Mouse (Mus musculus): ENCODE measurements around the gene Nhp2. TPM values are rescaled to one million over a fixed set of nuclear protein-coding genes. Genes with fewer than 3 reads are reported as not detected.
"Not testable (repeated sequence)": the region's sequence is repeated elsewhere in the genome, so short reads cannot be mapped to it uniquely, and the experiment has no call there.

Gene Nhp2
- total RNA-seq, 2 experiments from 2014 or later: 60.2 to 60.4 TPM

DNA sequence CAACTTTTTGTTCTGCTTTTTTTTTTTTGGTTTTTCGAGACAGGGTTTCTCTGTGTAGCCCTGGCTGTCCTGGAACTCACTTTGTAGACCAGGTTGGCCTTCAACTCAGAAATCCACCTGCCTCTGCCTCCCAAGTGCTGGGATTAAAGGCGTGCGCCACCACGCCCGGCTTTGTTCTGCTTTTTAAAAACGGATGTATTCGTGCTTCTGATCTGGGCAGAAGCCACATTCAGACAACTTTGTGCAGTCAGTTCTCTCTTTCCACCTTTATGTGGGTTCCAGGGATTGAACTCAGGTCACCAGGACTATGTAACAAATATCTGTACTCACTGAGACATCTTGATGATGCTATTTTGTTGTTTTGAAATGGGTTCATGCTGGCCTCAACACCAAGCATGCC, 13.7 kb downstream of the Nhp2 start:
- DNase-seq; intact Hi-C loops (cut with DNase I): not testable (repeated sequence)

DNA sequence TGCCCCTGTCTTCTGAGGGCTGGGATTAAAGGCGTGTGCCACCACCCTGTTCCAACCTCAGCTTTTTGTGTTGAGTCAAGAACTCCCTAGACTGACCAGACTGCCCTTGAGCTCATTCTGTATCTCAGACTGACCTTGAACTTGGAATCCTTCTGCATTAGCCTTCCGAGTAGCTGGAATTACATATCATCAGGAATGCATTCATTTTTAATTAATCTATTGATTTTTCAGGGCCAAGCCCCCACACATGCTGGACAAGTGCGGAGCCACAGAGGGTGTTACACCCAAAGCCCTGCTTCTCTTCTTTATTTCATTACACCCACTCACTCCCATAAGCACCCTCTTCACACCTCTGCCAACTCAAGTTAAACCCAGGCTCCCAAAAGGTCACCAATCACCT, 14.2 kb downstream of the Nhp2 start:
- DNase-seq: no peak
- intact Hi-C loops (cut with DNase I): no loop called here

- no peak for DNase-seq
- intact Hi-C loops (cut with DNase I): no loop called here
Measured at GRCm38 (mm10) chr11:51635127-51635524, 15.6 kb downstream of the Nhp2 start.

- peak; percentile 88 for DNase-seq
- intact Hi-C loops (cut with DNase I): no loop called here
Measured at GRCm38 (mm10) chr11:51635525-51636322, 16.2 kb downstream of the Nhp2 start, which contains the start of gene Rmnd5b. Gene Rmnd5b, minus strand, starts transcription at chr11:51635896.

GRCm38 (mm10) chr11:51636323-51636684, 16.8 kb downstream of the Nhp2 start:
- peak; percentile 54 for DNase-seq
- intact Hi-C loops (cut with DNase I): no loop called here

DNA sequence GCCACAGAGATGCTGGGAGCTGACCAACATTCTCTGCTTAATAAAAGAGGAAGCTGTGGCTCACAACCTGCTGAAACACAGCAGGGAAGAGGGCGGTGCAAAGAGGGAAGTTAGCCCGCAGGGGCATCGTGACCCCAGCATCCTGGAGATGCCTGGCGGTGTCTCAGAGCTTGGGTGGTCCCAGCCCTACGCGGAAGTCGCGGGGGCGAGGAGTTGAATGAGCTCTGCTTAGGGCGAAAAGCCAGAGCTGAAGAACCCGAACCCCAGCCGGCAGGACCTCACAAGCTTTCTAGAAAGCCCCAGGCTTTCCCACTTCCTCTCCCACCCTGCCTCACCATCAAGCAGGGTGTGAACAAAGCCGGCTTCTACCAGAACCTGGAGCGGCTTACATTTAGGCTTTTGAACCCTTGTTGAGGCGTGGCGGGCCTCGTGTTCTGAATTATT, 18.5 kb downstream of the Nhp2 start:
- intact Hi-C loops (cut with DNase I): no loop called here
- peak; percentile 48 for DNase-seq

GRCm38 (mm10) chr11:51638497-51638896, 19.0 kb downstream of the Nhp2 start:
- intact Hi-C loops (cut with DNase I): no loop called here

DNA sequence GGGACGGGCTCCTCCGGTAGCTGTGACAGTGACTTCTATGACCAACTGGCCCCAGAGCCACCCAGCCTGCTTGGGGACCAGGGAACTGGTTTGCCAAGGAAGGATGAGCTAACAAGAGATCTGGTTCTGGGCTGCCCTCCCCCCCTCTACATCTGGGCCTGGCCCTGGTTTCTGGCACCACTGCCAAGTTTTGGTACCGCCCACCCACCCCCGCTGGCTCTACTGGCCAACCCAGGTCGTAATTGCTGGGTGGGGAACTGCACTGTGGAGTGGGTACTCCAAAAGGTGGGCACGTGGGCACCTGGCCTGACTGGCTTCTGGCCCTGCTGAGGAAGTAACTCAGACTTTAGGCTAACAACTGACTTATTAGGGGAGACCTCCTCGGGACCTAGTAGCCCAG, 21.2 kb downstream of the Nhp2 start:
- intact Hi-C loops (cut with DNase I): no loop called here
- peak; percentile 58 for DNase-seq

More at GRCm38 (mm10) chr11:51638497-51638896, 19.0 kb downstream of the Nhp2 start:
- no peak for DNase-seq

GRCm38 (mm10) chr11:51643202-51643601, 23.7 kb downstream of the Nhp2 start:
- no peak for DNase-seq
- intact Hi-C loops (cut with DNase I): no loop called here

DNA sequence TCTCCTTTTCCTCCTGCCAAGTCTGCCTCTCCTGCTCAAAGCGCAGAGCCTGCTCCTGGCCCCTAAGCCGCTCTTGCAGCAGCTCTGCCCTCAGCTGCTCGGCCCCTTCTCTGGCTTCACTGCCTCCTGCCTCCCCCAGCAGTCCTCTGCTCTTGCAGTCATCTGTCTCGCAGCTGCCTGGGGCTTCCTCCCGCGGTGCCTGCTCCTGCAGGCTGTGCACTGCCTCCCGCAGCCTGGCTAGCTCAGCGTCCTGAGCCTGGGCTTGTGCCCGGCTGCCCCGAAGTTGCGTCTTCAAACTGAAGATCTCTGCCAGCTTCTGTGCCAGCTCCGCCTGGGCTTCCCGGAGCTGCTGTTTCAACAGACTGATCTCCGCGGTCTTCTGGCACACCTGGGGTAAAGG, 24.2 kb downstream of the Nhp2 start:
- DNase-seq: peak; percentile 89
- intact Hi-C loops (cut with DNase I): no loop called here

DNA sequence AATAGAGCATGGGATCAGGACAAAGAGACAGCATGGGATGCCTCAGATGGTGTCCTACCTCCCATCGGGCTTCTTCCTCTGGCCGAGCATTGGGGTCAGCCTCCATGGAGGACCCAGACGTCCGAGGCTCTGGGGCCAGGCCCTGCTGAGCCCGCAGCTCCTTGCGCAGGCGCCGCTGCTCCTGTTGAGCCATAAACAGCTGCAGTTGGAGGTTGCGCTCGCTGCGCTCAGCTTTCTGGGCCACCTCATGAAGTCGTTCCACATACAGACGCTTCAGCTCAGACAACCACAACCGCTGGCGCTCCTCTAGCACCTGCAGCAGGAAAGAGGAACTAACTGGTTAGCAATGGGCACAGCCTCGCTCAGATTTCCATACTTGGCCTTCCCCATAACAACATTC, 24.7 kb downstream of the Nhp2 start:
- peak; percentile 24 for DNase-seq
- intact Hi-C loops (cut with DNase I): no loop called here

DNA sequence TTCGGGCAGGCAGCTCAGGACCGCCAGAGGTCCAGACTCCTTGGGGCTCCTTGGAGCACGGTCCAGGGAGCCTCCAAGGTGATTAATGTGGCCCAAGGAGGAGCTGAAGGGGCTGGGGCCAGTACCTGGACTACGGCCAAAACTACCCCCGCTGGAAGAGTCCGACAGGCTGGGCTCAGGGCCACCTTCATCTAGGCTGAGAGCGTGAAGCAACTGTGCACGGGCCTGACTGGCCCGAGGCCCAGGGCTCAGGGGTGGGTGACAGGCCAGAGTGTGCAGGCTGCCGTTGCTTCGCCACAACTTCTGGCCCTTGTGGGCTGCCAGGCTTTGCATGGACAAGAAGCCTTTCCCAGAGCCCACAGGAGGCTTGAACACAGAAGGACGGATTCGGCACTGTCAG, 25.8 kb downstream of the Nhp2 start:
- DNase-seq: peak; percentile 90
- intact Hi-C loops (cut with DNase I): no loop called here

DNA sequence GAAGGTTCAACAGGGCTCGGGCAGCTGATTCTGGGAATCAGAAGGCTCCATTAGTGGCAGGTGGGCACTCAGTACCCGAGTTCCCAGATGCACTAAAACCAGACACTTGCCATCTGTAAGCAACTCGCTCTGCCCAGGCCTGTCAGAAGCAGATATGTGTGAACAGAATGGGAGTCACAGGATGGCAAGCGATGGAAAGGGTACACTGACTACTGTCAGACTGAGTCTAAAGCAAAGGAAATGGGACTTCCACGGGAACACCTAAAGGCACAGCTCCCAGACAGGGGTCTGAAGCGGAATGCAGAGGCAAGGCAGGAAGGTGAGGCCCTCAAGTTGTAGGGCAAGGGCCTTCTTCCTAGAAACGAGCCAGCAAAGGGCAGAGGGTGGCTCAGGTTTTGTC, 26.7 kb downstream of the Nhp2 start:
- intact Hi-C loops (cut with DNase I): no loop called here
- peak; percentile 38 for DNase-seq

- no peak for DNase-seq
- intact Hi-C loops (cut with DNase I): no loop called here
Measured at GRCm38 (mm10) chr11:51646751-51647667, 27.5 kb downstream of the Nhp2 start.

DNA sequence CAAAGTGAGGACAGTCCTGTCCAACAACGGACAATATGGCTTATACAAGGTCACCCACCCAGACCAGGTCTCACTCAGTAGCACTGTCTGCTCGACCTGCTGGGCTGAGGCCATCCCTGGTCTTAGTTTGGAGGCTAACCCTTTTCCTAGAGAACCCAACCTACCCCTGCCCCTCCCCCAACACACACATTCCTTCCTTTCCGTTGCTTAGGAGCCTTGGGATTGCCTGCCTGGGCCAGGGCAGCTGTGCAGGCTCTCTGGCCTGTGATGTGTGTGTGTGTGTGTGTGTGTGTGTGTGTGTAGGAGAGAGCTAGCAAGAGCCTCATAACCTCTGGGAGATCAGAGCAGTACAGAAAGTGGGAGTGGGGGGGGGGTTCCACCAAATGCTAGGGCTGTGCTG, 29.0 kb downstream of the Nhp2 start:
- intact Hi-C loops (cut with DNase I): no loop called here
- DNase-seq: peak; percentile 30

DNA sequence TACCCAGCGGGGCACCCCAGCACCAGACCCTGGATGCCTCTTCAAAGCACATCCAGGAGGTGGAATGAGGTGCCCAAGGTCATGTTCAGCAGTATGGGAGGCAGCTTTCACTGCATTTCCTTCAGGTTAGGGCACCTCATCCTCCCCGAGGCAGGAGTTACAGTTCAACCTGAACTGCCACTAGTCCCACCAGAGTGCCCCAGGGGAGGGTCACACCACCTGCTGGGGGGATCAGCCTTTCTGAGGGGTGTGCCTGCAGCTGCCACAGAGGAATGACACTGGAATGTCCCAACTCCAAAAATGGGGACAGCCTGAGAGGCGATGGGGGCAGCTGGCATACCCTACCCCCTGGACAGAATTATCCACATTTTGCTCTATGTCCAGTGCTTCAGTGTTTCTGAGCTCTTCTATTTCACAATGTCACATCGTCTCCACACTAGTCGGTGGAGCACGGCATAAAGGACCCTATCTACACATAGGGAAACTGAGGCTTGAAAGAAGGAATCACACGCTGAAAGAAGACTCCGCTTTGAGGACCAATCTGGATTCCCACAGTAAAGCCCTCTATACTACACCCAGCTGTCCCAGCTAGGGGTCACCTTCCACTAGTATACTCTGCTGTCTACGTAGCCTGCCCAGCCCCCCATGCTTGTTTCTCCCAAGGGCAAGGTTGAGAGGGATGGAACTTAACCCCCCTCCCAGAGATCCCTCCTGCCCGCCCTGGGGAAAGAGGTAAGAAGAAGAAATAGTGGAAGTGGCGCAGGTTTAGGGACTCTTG, 29.8 kb downstream of the Nhp2 start:
- no peak for DNase-seq
- intact Hi-C loops (cut with DNase I): no loop called here

- intact Hi-C loops (cut with DNase I): loop anchor here (5.0 kb wide), 1 partner anchor 37 kb away; the partner anchor contains the start of gene 0610009B22Rik
- DNase-seq: no peak
Measured at GRCm38 (mm10) chr11:51649889-51650199, 30.3 kb downstream of the Nhp2 start.

DNA sequence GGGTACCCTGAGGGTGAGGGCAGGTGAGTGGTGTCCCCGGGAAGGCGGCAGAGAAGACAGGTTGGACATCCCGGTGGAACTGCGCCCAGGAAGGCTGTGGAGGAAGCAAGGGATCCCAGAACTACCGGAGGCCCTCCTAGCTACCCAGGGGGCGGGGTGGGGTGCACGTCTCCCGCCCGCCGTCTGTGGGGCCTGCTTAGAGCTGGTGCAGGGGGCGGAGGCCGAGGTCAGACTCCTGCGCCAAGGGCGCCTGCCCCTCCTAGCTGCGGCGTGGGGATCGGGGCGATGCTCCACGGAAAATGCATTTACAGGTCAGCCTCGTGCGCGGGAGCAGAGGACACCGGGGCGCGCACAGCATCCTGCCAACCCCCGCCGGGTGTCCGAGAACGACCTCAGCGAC, 30.7 kb downstream of the Nhp2 start:
- DNase-seq: no peak
- intact Hi-C loops (cut with DNase I): loop anchor here (5.0 kb wide), 1 partner anchor 37 kb away; the partner anchor contains the start of gene 0610009B22Rik

GRCm38 (mm10) chr11:51650691-51651515, 31.4 kb downstream of the Nhp2 start, which contains the start of the genes N4bp3 and D930048N14Rik:
Gene N4bp3, minus strand, starts transcription at chr11:51650842.
Gene D930048N14Rik, plus strand, starts transcription at chr11:51650954.
- peak; percentile 61 for DNase-seq
- intact Hi-C loops (cut with DNase I): loop anchor here (5.0 kb wide), 1 partner anchor 36 kb away; the partner anchor contains the start of gene 0610009B22Rik
